Mouse (Mus musculus): ENCODE measurements around the gene 1700019N19Rik.

GRCm38 (mm10) chr19:58747498-58748000 is 46.7 kb downstream of the 1700019N19Rik start:
- no peak for TF ChIP-seq POLR2A (IDR thresholded peaks at IDR 0.05; ENCODE audit: low read depth, low read length)
- peak; percentile 3; the same call in 1 of the 2 replicates for TF ChIP-seq CTCF (IDR thresholded peaks at IDR 0.05; ENCODE audit: extremely low read depth, insufficient read length, insufficient replicate concordance, low read depth, low read length)
